Mouse (Mus musculus) midbrain, embryonic 10.5 days (tissue): ENCODE measurements around the gene Prox2. TPM values are rescaled to one million over a fixed set of nuclear protein-coding genes. Genes with fewer than 3 reads are reported as not detected.

Source experiments
- DNase-seq: peaks from one replicate; pipeline ENCODE4 v3.0.0-alpha.2; 2017; ENCODE audit warnings: low spot score
- H3K27ac ChIP-seq: fragments of 300-500 bp; sonication (generic); replicated peaks from 2 replicates; pipeline ENCODE4 v1.5.1; 2016; ENCODE audit warnings: mild to moderate bottlenecking
- H3K27me3 ChIP-seq: fragments of 300-500 bp; sonication (generic); 2 replicates; pipeline ENCODE4 v1.6.1; 2016; ENCODE audit warnings: low read depth, mild to moderate bottlenecking; ENCODE audit not compliant: poor library complexity, severe bottlenecking
- H3K36me3 ChIP-seq: fragments of 300-500 bp; sonication (generic); 2 replicates; pipeline ENCODE4 v1.6.1; 2016; ENCODE audit warnings: mild to moderate bottlenecking, moderate library complexity
- H3K4me1 ChIP-seq: fragments of 300-500 bp; sonication (generic); 2 replicates; pipeline ENCODE4 v1.6.1; 2016
- H3K4me3 ChIP-seq: fragments of 300-500 bp; sonication (generic); 2 replicates; pipeline ENCODE4 v1.5.1; 2016; ENCODE audit warnings: mild to moderate bottlenecking, moderate library complexity
- H3K9me3 ChIP-seq: fragments of 300-500 bp; sonication (generic); replicated peaks from 2 replicates; pipeline ENCODE4 v1.6.1; 2016; ENCODE audit warnings: mild to moderate bottlenecking
- WGBS: fragments of 180-500 bp; shearing (Covaris S2); methylation state at CpG from one replicate; pipeline ENCODE4 v1.1.7; 2016; 5-methylcytosine and 5-hydroxymethylcytosine counted together
- polyA plus RNA-seq: library from polyadenylated mRNA; unstranded; fragments of >200 nt; fragmentation: Nextera tagmentation; extraction: Ambion mirVana; gene quantifications from 2 replicates; pipeline ENCODE4 v1.2.1, GENCODE M21; 2016

Gene Prox2
- 2.3 and 3.5 TPM in 2 replicates for polyA plus RNA-seq

- peak; percentile 92 for DNase-seq
- no peaks in the 10 kb centered on the region for H3K9me3 ChIP-seq
- peak within 1 kb of the TSS; percentile 94 for H3K27ac ChIP-seq
- peaks cover 24% of the 10 kb centered on the region for H3K36me3 ChIP-seq
- under 1% methylated on average over 83 of the region's 83 CpGs for WGBS
- peaks cover 48% of the 10 kb centered on the region for H3K4me1 ChIP-seq
- peak within 1 kb of the TSS; percentile 100 for H3K4me3 ChIP-seq
- no peaks in the 10 kb centered on the region for H3K27me3 ChIP-seq
Measured at GRCm38 (mm10) chr12:85110698-85111592, at the start of gene Prox2, which contains the start of gene Dlst. Gene Prox2 (minus strand): TSS chr12:85110759. Gene Dlst (plus strand): TSS chr12:85110833.

GRCm38 (mm10) chr12:85159592-85159991 is 49.0 kb upstream of the Prox2 start:
- Histone ChIP-seq H3K9me3 (no peaks in the 10 kb centered on the region), H3K4me1 (no peaks in the 10 kb centered on the region), H3K27me3 (no peaks in the 10 kb centered on the region), H3K36me3 (no peaks in the 10 kb centered on the region), H3K4me3 (no peak overlapping the region), H3K27ac (no peak overlapping the region)
- WGBS = 79% methylated on average over 5 of the region's 5 CpGs
- DNase-seq = no peak

- Histone ChIP-seq H3K27ac (no peak overlapping the region), H3K4me3 (no peak overlapping the region), H3K4me1 (no peaks in the 10 kb centered on the region), H3K9me3 (no peaks in the 10 kb centered on the region), H3K36me3 (no peaks in the 10 kb centered on the region), H3K27me3 (no peaks in the 10 kb centered on the region)
- 96% methylated on average over 8 of the region's 8 CpGs for WGBS
- DNase-seq = no peak
Measured at GRCm38 (mm10) chr12:85158801-85159200, 48.2 kb upstream of the Prox2 start.

DNA sequence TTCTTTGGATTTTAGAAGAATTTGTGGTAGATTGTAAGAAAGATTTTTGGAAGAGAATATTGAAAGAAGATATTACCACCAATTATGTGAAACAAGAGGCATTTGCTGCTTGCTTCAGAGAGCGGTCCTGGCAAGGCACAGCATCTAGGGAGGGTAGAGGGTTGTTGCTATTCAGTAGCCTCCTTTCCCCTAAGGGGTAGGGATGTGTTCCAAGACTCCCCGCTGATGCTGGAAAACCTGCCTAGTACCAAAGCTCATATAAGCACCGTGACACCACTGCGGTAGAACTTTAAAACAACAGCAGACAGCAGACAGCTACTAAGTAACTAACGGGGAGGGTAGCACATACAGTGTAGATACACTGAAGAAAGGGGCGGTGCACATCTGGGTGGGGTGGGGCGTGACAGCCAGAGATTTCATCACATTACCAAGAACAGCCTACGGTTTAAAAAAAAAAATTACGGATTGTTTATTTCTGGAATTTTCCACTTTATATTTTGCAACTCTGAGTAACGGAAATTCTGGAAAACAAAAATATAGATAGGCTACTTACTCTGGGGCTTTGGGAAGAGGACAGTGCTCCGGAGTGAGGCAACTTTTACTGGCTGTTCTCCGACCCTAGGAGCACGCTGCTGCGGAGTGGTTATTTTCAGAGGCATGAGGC is 47.4 kb upstream of the Prox2 start:
- DNase-seq = no peak
- 88% methylated on average over 14 of the region's 14 CpGs for WGBS
- Histone ChIP-seq H3K4me3 (no peak overlapping the region), H3K4me1 (no peaks in the 10 kb centered on the region), H3K27me3 (no peaks in the 10 kb centered on the region), H3K36me3 (no peaks in the 10 kb centered on the region), H3K27ac (no peak overlapping the region), H3K9me3 (no peaks in the 10 kb centered on the region)

GRCm38 (mm10) chr12:85156324-85156723 is 45.8 kb upstream of the Prox2 start:
- 82% methylated on average over 6 of the region's 6 CpGs for WGBS
- H3K4me3 ChIP-seq = no peak overlapping the region
- no peaks in the 10 kb centered on the region for H3K9me3 ChIP-seq
- no peak overlapping the region for H3K27ac ChIP-seq
- H3K36me3 ChIP-seq = no peaks in the 10 kb centered on the region
- no peak for DNase-seq
- peaks cover 6% of the 10 kb centered on the region for H3K27me3 ChIP-seq
- H3K4me1 ChIP-seq = peaks cover 2% of the 10 kb centered on the region; the same call in 1 of the 2 replicates

DNA sequence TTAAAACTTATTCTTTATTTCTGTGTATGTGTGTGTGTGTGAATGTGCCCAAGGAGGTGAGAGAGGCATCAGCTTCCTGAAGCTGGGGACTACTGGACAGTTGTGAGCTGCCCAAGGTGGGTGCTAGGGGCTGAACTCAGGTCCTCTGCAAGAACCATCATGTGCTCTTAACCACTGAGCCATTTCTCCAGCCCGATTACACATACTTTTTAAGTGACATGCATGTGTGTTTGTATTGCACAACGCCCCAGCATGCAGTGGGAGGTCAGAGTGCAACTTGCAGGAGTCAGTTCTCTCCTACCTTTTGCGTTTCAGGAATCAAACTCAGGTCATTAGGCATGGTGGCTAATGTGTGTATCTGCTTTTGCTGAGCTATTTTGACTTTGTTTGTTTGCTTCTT is 42.5 kb upstream of the Prox2 start:
- no peaks in the 10 kb centered on the region for H3K36me3 ChIP-seq
- H3K9me3 ChIP-seq = no peaks in the 10 kb centered on the region
- no peak overlapping the region for H3K4me3 ChIP-seq
- H3K4me1 ChIP-seq = peaks cover 16% of the 10 kb centered on the region
- no peak for DNase-seq
- 87% methylated on average over 3 of the region's 3 CpGs for WGBS
- peaks cover 34% of the 10 kb centered on the region for H3K27me3 ChIP-seq
- H3K27ac ChIP-seq = no peak overlapping the region

- peak within 1 kb of the TSS; percentile 57 for H3K27ac ChIP-seq
- no peaks in the 10 kb centered on the region for H3K9me3 ChIP-seq
- no peaks in the 10 kb centered on the region for H3K36me3 ChIP-seq
- H3K4me1 ChIP-seq = peaks cover 22% of the 10 kb centered on the region
- peak; percentile 47 for DNase-seq
- H3K4me3 ChIP-seq = peak within 1 kb of the TSS; percentile 51
- 16% methylated on average over 28 of the region's 28 CpGs for WGBS
- H3K27me3 ChIP-seq = peaks cover 45% of the 10 kb centered on the region
Measured at GRCm38 (mm10) chr12:85151002-85151774, 40.6 kb upstream of the Prox2 start, which contains the start of gene Rps6kl1. Gene Rps6kl1 (minus strand): TSS chr12:85151264.

DNA sequence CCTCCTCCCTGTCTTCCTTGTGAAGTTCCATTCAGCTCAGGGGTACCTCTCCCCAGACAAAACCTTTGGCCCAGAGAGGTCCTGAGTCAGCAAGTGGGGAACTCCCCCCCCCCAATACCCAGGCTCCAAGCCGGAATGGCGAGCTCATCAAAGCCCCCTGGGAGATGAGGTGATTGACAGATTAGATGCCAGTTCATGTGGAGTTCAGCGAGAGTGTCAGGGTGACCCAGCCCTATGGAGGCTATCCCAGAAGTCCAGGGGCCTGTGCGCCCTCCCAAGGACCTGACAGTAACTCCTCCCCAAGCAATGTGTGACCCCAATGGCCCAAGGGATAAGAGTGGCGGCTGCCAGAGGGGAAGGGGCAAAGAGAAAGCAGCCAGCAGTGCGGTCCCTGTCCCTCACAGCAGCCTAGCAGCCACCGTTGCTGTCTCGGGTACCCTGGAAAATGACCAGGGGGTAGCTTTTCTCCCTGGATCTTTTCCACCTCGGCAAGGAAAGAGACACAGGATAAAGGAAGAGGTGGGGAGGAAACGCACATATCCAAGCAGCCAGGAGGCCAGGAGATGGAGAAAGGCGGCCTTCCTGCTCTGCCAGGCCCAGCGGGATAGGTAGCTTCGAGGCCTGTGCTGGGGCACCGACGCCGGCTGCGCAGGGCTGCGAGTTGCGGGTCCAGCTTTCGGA is 39.9 kb upstream of the Prox2 start:
- peaks cover 45% of the 10 kb centered on the region for H3K27me3 ChIP-seq
- H3K4me3 ChIP-seq = peak overlapping the region; percentile 51
- no peak for DNase-seq
- peak overlapping the region; percentile 57 for H3K27ac ChIP-seq
- H3K9me3 ChIP-seq = no peaks in the 10 kb centered on the region
- WGBS = 9% methylated on average over 20 of the region's 20 CpGs
- peaks cover 28% of the 10 kb centered on the region for H3K4me1 ChIP-seq
- H3K36me3 ChIP-seq = no peaks in the 10 kb centered on the region

- 82% methylated on average over 9 of the region's 9 CpGs for WGBS
- H3K27me3 ChIP-seq = peaks cover 45% of the 10 kb centered on the region
- no peak overlapping the region; the same call in 1 of the 2 replicates for H3K27ac ChIP-seq
- peaks cover 29% of the 10 kb centered on the region for H3K4me1 ChIP-seq
- H3K9me3 ChIP-seq = no peaks in the 10 kb centered on the region
- no peaks in the 10 kb centered on the region for H3K36me3 ChIP-seq
- no peak overlapping the region for H3K4me3 ChIP-seq
- no peak for DNase-seq
Measured at GRCm38 (mm10) chr12:85146881-85147280, 36.3 kb upstream of the Prox2 start.

- DNase-seq = no peak
Measured at GRCm38 (mm10) chr12:85146355-85146754, 35.8 kb upstream of the Prox2 start.

DNA sequence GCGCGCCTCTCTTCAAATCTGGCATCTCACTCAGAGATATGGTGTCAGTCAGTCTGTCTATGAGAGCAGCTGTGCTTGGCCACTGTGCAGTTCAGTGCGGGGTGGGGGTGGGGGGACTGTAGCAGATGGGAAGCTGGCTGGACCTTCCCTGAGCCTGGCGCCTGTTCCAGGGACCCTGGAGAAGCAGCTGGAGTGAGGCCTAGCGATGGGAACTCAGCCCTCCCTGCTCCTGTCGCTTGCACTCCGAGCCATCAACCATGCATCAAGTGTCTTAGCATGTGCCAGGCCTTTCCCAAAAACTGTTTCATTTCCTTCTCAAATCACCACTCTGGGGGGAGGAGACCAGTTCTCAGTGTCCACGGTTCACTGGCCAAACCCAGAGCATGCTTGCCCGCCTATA is 35.1 kb upstream of the Prox2 start:
- WGBS = 81% methylated on average over 9 of the region's 9 CpGs
- no peaks in the 10 kb centered on the region for H3K36me3 ChIP-seq
- no peak for DNase-seq
- H3K4me3 ChIP-seq = no peak overlapping the region
- H3K4me1 ChIP-seq = peaks cover 20% of the 10 kb centered on the region
- H3K27me3 ChIP-seq = peaks cover 38% of the 10 kb centered on the region
- no peaks in the 10 kb centered on the region for H3K9me3 ChIP-seq
- no peak overlapping the region for H3K27ac ChIP-seq

More at GRCm38 (mm10) chr12:85146355-85146754, 35.8 kb upstream of the Prox2 start:
- Histone ChIP-seq H3K9me3 (no peaks in the 10 kb centered on the region), H3K27ac (no peak overlapping the region), H3K4me1 (peaks cover 27% of the 10 kb centered on the region), H3K4me3 (no peak overlapping the region), H3K36me3 (no peaks in the 10 kb centered on the region), H3K27me3 (peaks cover 39% of the 10 kb centered on the region)
- WGBS = 36% methylated on average over 9 of the region's 11 CpGs

DNA sequence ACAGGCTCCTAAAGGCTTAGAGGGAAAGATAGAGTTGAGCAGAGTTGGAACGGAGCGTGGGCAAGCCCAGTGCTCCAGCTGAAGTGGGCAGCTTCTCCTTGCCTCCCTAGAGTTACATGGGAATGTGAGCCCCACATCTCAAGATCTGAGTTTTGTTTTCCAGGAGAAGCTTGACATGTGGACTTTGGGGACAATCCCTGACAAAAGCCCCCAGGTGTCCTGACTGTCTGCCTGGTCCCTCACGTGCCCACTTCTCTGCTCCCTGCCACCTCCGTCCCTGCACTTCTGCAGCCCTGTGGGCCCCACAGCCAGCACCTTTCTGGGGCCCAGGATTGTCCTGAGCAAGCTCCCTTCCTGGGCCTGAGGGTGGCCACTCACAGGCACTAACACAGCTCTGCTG is 34.3 kb upstream of the Prox2 start:
- no peak for DNase-seq
- no peak overlapping the region for H3K4me3 ChIP-seq
- H3K36me3 ChIP-seq = no peaks in the 10 kb centered on the region
- H3K4me1 ChIP-seq = peaks cover 17% of the 10 kb centered on the region
- WGBS = 95% methylated on average over 4 of the region's 4 CpGs
- H3K27me3 ChIP-seq = peaks cover 34% of the 10 kb centered on the region
- no peaks in the 10 kb centered on the region for H3K9me3 ChIP-seq
- H3K27ac ChIP-seq = no peak overlapping the region
